Mouse (Mus musculus) midbrain, embryonic 13.5 days (tissue): ENCODE measurements at regions not wholly inside any gene's neighbourhood (a gene's known extent, or its start where the extent isn't known, plus 50 kb on each side); places are given as distances from the start of the nearest gene placed in this dataset.
A peak's percentile ranks its signal among the peaks of the same experiment; 100 is the strongest.

Source experiments
- ATAC-seq: fragments of 200-750 bp; cut with Nextera tagmentation; 2 replicates; pipeline ENCODE4 v1.8.0; 2017; ENCODE audit warnings: mild to moderate bottlenecking, moderate TSS enrichment, moderate library complexity
- H3K27ac ChIP-seq: fragments of 300-500 bp; sonication (generic); 2 replicates; pipeline ENCODE4 v1.5.1; 2015; ENCODE audit warnings: inconsistent platforms, mild to moderate bottlenecking, moderate library complexity
- H3K27me3 ChIP-seq: fragments of 300-500 bp; sonication (generic); 2 replicates; pipeline ENCODE4 v1.6.1; 2015; ENCODE audit warnings: mild to moderate bottlenecking, inconsistent platforms
- H3K36me3 ChIP-seq: fragments of 300-500 bp; sonication (generic); 2 replicates; pipeline ENCODE4 v1.6.1; 2015; ENCODE audit warnings: mild to moderate bottlenecking, inconsistent platforms
- H3K4me1 ChIP-seq: fragments of 300-500 bp; sonication (generic); replicated peaks from 2 replicates; pipeline ENCODE4 v1.6.1; 2015; ENCODE audit warnings: inconsistent platforms
- H3K4me2 ChIP-seq: fragments of 300-500 bp; sonication (generic); replicated peaks from 2 replicates; pipeline ENCODE4 v1.6.1; 2015; ENCODE audit warnings: moderate library complexity, mild to moderate bottlenecking, inconsistent platforms
- H3K4me3 ChIP-seq: fragments of 300-500 bp; sonication (generic); replicated peaks from 2 replicates; pipeline ENCODE4 v1.5.1; 2015; ENCODE audit warnings: mild to moderate bottlenecking, inconsistent platforms
- H3K9ac ChIP-seq: fragments of 300-500 bp; sonication (generic); replicated peaks from 2 replicates; pipeline ENCODE4 v1.6.1; 2015; ENCODE audit warnings: mild to moderate bottlenecking, inconsistent platforms
- H3K9me3 ChIP-seq: fragments of 300-500 bp; sonication (generic); 2 replicates; pipeline ENCODE4 v1.6.1; 2016; ENCODE audit warnings: mild to moderate bottlenecking, inconsistent platforms
- WGBS: fragments of 180-500 bp; shearing (Covaris S2); methylation state at CpG from one replicate; pipeline ENCODE4 v1.1.7; 2015; 5-methylcytosine and 5-hydroxymethylcytosine counted together

DNA sequence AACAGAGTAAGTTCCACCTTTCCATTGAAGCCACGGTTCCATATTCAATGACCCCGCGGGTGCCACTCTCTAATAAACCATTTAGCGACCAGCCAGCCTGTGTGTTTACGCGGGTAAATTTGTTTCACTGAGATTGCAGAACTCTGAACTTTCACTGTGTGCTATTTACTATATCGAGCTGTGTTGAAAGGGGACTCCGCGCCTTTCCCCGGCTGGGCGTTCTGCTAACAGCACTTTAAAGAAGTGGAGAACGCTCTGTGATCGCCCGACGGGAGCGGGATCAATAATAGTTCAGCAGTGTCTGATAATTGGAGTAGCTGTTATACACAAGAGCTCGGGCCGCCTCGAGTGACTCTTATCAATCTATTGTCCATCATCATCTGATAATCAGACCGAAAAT is 149.8 kb downstream of the Tex29 start:
- ATAC-seq: no peak
- Histone ChIP-seq H3K27me3 (peaks cover 19% of the 10 kb centered on the region), H3K4me3 (no peak overlapping the region), H3K27ac (no peak overlapping the region), H3K4me1 (no peaks in the 10 kb centered on the region), H3K9me3 (no peaks in the 10 kb centered on the region), H3K9ac (no peak overlapping the region), H3K4me2 (no peak overlapping the region), H3K36me3 (no peaks in the 10 kb centered on the region)
- 77% methylated on average over 20 of the region's 20 CpGs for WGBS

- peak; percentile 70 for ATAC-seq
- Histone ChIP-seq H3K9ac (no peak overlapping the region), H3K4me3 (no peak overlapping the region), H3K27me3 (peaks cover 65% of the 10 kb centered on the region), H3K9me3 (no peaks in the 10 kb centered on the region), H3K4me1 (peaks cover 36% of the 10 kb centered on the region), H3K4me2 (no peak overlapping the region), H3K36me3 (no peaks in the 10 kb centered on the region), H3K27ac (no peak overlapping the region)
- WGBS: 21% methylated on average over 23 of the region's 23 CpGs
Observed at GRCm38 (mm10) chr8:11999736-12000458, 159.6 kb downstream of the Tex29 start.

- Histone ChIP-seq H3K9me3 (no peaks in the 10 kb centered on the region), H3K27ac (no peak overlapping the region), H3K36me3 (no peaks in the 10 kb centered on the region), H3K4me2 (no peak overlapping the region), H3K4me1 (peaks cover 36% of the 10 kb centered on the region), H3K27me3 (peaks cover 65% of the 10 kb centered on the region), H3K4me3 (no peak overlapping the region), H3K9ac (no peak overlapping the region)
- 10% methylated on average over 2 of the region's 2 CpGs for WGBS
- peak; percentile 34; the same call in 1 of the 2 replicates for ATAC-seq
Observed at GRCm38 (mm10) chr8:12000459-12000789, 160.2 kb downstream of the Tex29 start.

- ATAC-seq: no peak
- 46% methylated on average over 7 of the region's 7 CpGs for WGBS
- Histone ChIP-seq H3K4me3 (no peak overlapping the region), H3K4me1 (peaks cover 32% of the 10 kb centered on the region), H3K27ac (no peak overlapping the region), H3K9me3 (no peaks in the 10 kb centered on the region), H3K4me2 (no peak overlapping the region), H3K27me3 (peaks cover 44% of the 10 kb centered on the region), H3K9ac (no peak overlapping the region), H3K36me3 (no peaks in the 10 kb centered on the region)
Observed at GRCm38 (mm10) chr8:12004241-12004640, 164.0 kb downstream of the Tex29 start.

DNA sequence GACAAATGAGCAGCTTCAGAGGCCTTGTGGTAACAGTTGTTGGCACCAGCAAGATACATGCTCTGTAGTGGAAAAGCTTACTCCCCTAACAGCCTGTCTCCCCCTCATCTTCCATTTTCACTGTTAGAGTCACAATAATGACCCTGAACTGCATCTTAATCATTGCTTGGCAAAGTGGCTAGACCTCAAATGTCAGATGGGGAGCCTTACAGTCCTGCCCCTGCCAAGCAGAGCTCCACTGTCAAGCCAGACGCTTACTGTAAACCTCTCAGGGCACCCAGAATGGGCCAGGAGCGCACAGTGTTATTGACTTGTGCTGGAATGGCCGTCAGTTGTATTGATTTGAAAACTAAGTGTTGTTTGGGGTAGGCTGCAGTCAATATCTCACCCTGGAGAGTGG is 172.5 kb downstream of the Tex29 start:
- WGBS: 84% methylated on average over 3 of the region's 3 CpGs
- Histone ChIP-seq H3K36me3 (no peaks in the 10 kb centered on the region), H3K4me2 (no peak overlapping the region), H3K4me3 (no peak overlapping the region), H3K4me1 (no peaks in the 10 kb centered on the region), H3K9me3 (no peaks in the 10 kb centered on the region), H3K27ac (no peak overlapping the region), H3K27me3 (peaks cover 22% of the 10 kb centered on the region; the same call in 1 of the 2 replicates), H3K9ac (no peak overlapping the region)
- no peak for ATAC-seq

GRCm38 (mm10) chr8:12017750-12018149 is 177.5 kb downstream of the Tex29 start:
- H3K36me3 ChIP-seq: no peaks in the 10 kb centered on the region
- no peak for ATAC-seq
- no peaks in the 10 kb centered on the region for H3K9me3 ChIP-seq
- no peak overlapping the region for H3K4me3 ChIP-seq
- no peak overlapping the region for H3K4me2 ChIP-seq
- peaks cover 22% of the 10 kb centered on the region; the same call in 1 of the 2 replicates for H3K27me3 ChIP-seq
- no peak overlapping the region for H3K27ac ChIP-seq
- WGBS: 89% methylated on average over 7 of the region's 7 CpGs
- H3K9ac ChIP-seq: no peak overlapping the region
- H3K4me1 ChIP-seq: no peaks in the 10 kb centered on the region

DNA sequence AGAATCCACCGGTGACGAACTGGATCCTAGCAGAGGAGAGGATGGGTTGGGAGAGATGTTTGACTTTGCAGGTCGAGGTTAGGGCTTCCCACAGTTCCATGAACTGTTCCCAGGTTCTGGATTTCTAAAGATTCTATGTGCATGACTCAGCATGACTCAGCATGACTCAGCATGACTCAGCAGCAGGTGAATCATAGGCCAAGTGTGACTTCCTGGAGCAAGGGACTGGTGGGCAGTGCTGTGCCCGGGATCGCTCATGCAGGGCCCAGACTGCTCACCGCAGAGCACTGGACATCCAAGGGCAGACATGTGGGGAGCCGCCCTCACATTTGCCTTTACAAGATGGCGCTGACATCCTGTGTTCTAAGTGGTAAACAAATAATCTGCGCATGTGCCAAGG is 179.0 kb downstream of the Tex29 start:
- Histone ChIP-seq H3K9ac (no peak overlapping the region), H3K27me3 (peaks cover 22% of the 10 kb centered on the region; the same call in 1 of the 2 replicates), H3K4me2 (no peak overlapping the region), H3K36me3 (no peaks in the 10 kb centered on the region), H3K9me3 (no peaks in the 10 kb centered on the region), H3K4me3 (no peak overlapping the region), H3K4me1 (no peaks in the 10 kb centered on the region), H3K27ac (no peak overlapping the region)
- 93% methylated on average over 9 of the region's 9 CpGs for WGBS
- ATAC-seq: no peak

- Histone ChIP-seq H3K4me3 (no peak overlapping the region), H3K36me3 (no peaks in the 10 kb centered on the region), H3K9me3 (no peaks in the 10 kb centered on the region), H3K4me1 (no peaks in the 10 kb centered on the region), H3K4me2 (no peak overlapping the region), H3K27me3 (peaks cover 18% of the 10 kb centered on the region), H3K27ac (no peak overlapping the region), H3K9ac (no peak overlapping the region)
- 85% methylated on average over 4 of the region's 4 CpGs for WGBS
- ATAC-seq: no peak
Observed at GRCm38 (mm10) chr8:12023669-12024390, 183.6 kb downstream of the Tex29 start.

DNA sequence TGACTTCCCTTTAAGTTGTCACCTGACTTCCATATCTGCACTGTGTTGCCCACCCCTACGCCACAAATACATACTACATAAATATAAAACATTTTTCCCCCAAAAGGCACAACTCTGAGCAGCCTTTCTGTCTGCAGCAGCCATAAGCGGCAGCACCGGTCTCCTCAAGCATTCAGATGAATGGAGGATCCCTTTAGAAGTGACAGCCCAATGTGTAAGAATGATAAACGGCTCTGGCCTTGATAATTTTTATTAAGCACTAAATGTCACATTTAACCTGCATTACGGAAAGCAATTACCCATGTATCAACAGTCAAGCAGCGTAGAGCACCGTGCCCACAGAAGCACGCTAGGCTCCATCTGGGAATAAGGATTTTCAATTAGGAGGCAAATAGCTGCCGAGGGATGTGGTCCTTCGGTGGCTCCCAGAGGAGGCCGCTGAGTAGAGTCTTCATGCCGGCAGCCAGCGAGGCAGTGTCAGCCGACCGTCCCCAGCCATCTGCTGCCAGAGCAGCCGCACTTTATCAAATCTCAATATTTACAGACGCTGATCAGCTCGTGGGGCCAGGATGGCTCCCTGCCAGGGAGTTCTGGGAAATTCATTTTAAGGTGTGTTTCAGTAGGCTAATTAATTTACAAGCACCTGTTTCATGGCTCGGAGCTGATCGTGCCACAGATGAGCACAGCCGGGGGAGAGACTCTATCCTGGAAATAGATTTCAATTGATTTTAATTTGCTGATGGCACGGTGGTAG is 190.3 kb downstream of the Tex29 start:
- Histone ChIP-seq H3K27ac (no peak overlapping the region), H3K4me3 (no peak overlapping the region), H3K4me1 (peaks cover 21% of the 10 kb centered on the region), H3K36me3 (no peaks in the 10 kb centered on the region), H3K4me2 (peak overlapping the region; percentile 23), H3K9me3 (no peaks in the 10 kb centered on the region), H3K27me3 (peaks cover 23% of the 10 kb centered on the region), H3K9ac (0 out of 2 replicates have a peak overlapping the region, but pooled peaks have one; percentile 3)
- peak; percentile 85 for ATAC-seq
- 47% methylated on average over 22 of the region's 22 CpGs for WGBS

GRCm38 (mm10) chr8:12031796-12032195 is 191.5 kb downstream of the Tex29 start:
- 76% methylated on average over 3 of the region's 3 CpGs for WGBS
- ATAC-seq: no peak

GRCm38 (mm10) chr8:12032386-12032785 is 192.1 kb downstream of the Tex29 start:
- H3K27me3 ChIP-seq: peaks cover 33% of the 10 kb centered on the region
- H3K9ac ChIP-seq: no peak overlapping the region
- peaks cover 21% of the 10 kb centered on the region for H3K4me1 ChIP-seq
- no peak for ATAC-seq
- WGBS: 100% methylated on average over 3 of the region's 3 CpGs
- no peak overlapping the region for H3K4me3 ChIP-seq
- H3K9me3 ChIP-seq: no peaks in the 10 kb centered on the region
- H3K27ac ChIP-seq: no peak overlapping the region
- H3K4me2 ChIP-seq: no peak overlapping the region
- no peaks in the 10 kb centered on the region for H3K36me3 ChIP-seq

More at GRCm38 (mm10) chr8:12031796-12032195, 191.5 kb downstream of the Tex29 start:
- Histone ChIP-seq H3K27ac (no peak overlapping the region), H3K4me2 (no peak overlapping the region), H3K9ac (no peak overlapping the region), H3K4me3 (no peak overlapping the region), H3K4me1 (peaks cover 21% of the 10 kb centered on the region), H3K36me3 (no peaks in the 10 kb centered on the region), H3K9me3 (no peaks in the 10 kb centered on the region), H3K27me3 (peaks cover 31% of the 10 kb centered on the region)

GRCm38 (mm10) chr8:12036349-12036748 is 196.1 kb downstream of the Tex29 start:
- Histone ChIP-seq H3K9ac (no peak overlapping the region), H3K4me3 (no peak overlapping the region), H3K9me3 (no peaks in the 10 kb centered on the region), H3K36me3 (no peaks in the 10 kb centered on the region), H3K27me3 (peaks cover 62% of the 10 kb centered on the region), H3K27ac (no peak overlapping the region), H3K4me2 (no peak overlapping the region), H3K4me1 (peaks cover 6% of the 10 kb centered on the region)
- no peak for ATAC-seq
- WGBS: 79% methylated on average over 3 of the region's 3 CpGs
